Mouse (Mus musculus) kidney, adult 10 weeks (tissue): ENCODE data around the gene Olfr31. TPM values are rescaled to one million over a fixed set of nuclear protein-coding genes. Genes with fewer than 3 reads are reported as not detected.

ENCODE experiments used
- polyA plus RNA-seq: library from polyadenylated mRNA; stranded (reverse); fragments of 350-450 nt; fragmentation: Illumina TruSeq; extraction: RNeasy Lipid Tissue Mini Kit (QIAGEN cat#74804); gene quantifications from one replicate; pipeline ENCODE4 v1.2.3, GENCODE M21; 2014; ENCODE audit warnings: low read depth, low replicate concordance

Olfr31 gene
- polyA plus RNA-seq: not detected

GRCm38 (mm10) chr14:14322528-14322927, at the start of gene Olfr31:
Gene Olfr31, plus strand, starts transcription at chr14:14322828.

GRCm38 (mm10) chr14:14345948-14346812, 23.6 kb downstream of the Olfr31 start, which contains the start of gene Il3ra:
Gene Il3ra, plus strand, starts transcription at chr14:14346275.

Other genes with a start within 250 kb of the Olfr31 start
- 184 TPM for gene Psmd6, start 201.8 kb upstream of the Olfr31 start, polyA plus RNA-seq
- not detected for gene Olfr720, start 136.0 kb upstream of the Olfr31 start, polyA plus RNA-seq
- gene Il3ra, start 23.4 kb downstream of the Olfr31 start, polyA plus RNA-seq: not detected
- gene Olfr721-ps1, start 78.5 kb downstream of the Olfr31 start, polyA plus RNA-seq: not detected